In genomic region chr17:25867509-25867835, GRCm38 (mm10) we compare ENCODE assay signal across 8 mouse cellular contexts. TPM values are rescaled to one million over a fixed set of nuclear protein-coding genes. Genes with fewer than 3 reads are reported as not detected.
DNase-seq lines count a peak whose midpoint lies in the region; ATAC-seq and TF ChIP-seq lines count a peak whose summit lies in the region.

No protein-coding gene starts in this region.

- H3K27ac ChIP-seq in neural tube, embryonic 11.5 days (ENCODE audit: low read depth, low read length), result no peak overlapping the region
- no peak overlapping the region for H3K27ac ChIP-seq in embryonic fibroblast, embryonic 13.5 days (ENCODE audit: insufficient read depth, low read length)
- peak overlapping the region; percentile 88 for H3K27ac ChIP-seq in liver, adult 2 months (replicated peaks; ENCODE audit: insufficient read depth, low read depth, low read length)
- H3K27ac ChIP-seq in stomach, embryonic 16.5 days (ENCODE audit: low read length), result peak overlapping the region; percentile 80

- H3K4me3 ChIP-seq in neural tube, embryonic 11.5 days (ENCODE audit: low read depth, low read length), result peak overlapping the region; percentile 85; the same call in 1 of the 2 replicates
- peak overlapping the region; percentile 56 for H3K4me3 ChIP-seq in embryonic fibroblast, embryonic 13.5 days (ENCODE audit: insufficient read depth, low read length)
- peak overlapping the region; percentile 87 for H3K4me3 ChIP-seq in liver, adult 2 months (ENCODE audit: insufficient read depth, low read depth, low read length)
- H3K4me3 ChIP-seq in stomach, embryonic 16.5 days (replicated peaks; ENCODE audit: low read length), result peak overlapping the region; percentile 86

- H3K27me3 ChIP-seq in neural tube, embryonic 11.5 days (ENCODE audit: control insufficient read depth, insufficient read depth, low read length), result no peaks in the 10 kb centered on the region
- H3K27me3 ChIP-seq in liver, adult 2 months (ENCODE audit: control insufficient read depth, insufficient read depth, low read length), result no peaks in the 10 kb centered on the region
- no peaks in the 10 kb centered on the region for H3K27me3 ChIP-seq in stomach, embryonic 16.5 days (ENCODE audit: control insufficient read depth, insufficient read depth, low read length)

- DNase-seq in neural tube, embryonic 11.5 days (ENCODE audit: low spot score), result no peak
- DNase-seq in neural tube, embryonic 10.5 days (ENCODE audit: extremely low spot score, low spot score), result no peak
- no peak for DNase-seq in liver, adult 2 months (ENCODE audit: extremely low read depth, low read depth, low spot score)
- DNase-seq in gastrocnemius, postnatal 36 days, result no peak
- DNase-seq in embryo, embryonic 9.5 days (ENCODE audit: extremely low spot score), result no peak
- DNase-seq in gastrocnemius, postnatal 14 days, result no peak

- WGBS in neural tube, embryonic 11.5 days, result 16% methylated on average over 7 of the region's 7 CpGs
- 6% methylated on average over 7 of the region's 7 CpGs for WGBS in liver, adult 2 months
- WGBS in stomach, embryonic 16.5 days, result 17% methylated on average over 7 of the region's 7 CpGs

- no peaks in the 10 kb centered on the region for H3K9me3 ChIP-seq in neural tube, embryonic 11.5 days (ENCODE audit: control insufficient read depth, low read length)
- no peaks in the 10 kb centered on the region for H3K9me3 ChIP-seq in stomach, embryonic 16.5 days (replicated peaks; ENCODE audit: control insufficient read depth, low read length)

- H3K79me2 ChIP-seq in liver, adult 2 months (ENCODE audit: control insufficient read depth, insufficient read depth, low read length), result peaks cover 21% of the 10 kb centered on the region; the same call in 1 of the 2 replicates

- H3K36me3 ChIP-seq in neural tube, embryonic 11.5 days (ENCODE audit: control insufficient read depth, insufficient read depth, low read length), result no peaks in the 10 kb centered on the region
- no peaks in the 10 kb centered on the region for H3K36me3 ChIP-seq in liver, adult 2 months (ENCODE audit: control insufficient read depth, insufficient read depth, low read length)
- 0 out of 2 replicates have a peak, but pooled peaks cover 3% of the 10 kb centered on the region for H3K36me3 ChIP-seq in stomach, embryonic 16.5 days (ENCODE audit: control insufficient read depth, insufficient read depth, low read length)

- intact Hi-C loops in gastrocnemius, postnatal 36 days (cut with DNase I), result no loop called here
- intact Hi-C loops in gastrocnemius, postnatal 14 days (cut with DNase I; ENCODE audit: low total_unique reads), result no loop called here

- peaks cover 9% of the 10 kb centered on the region for H3K4me1 ChIP-seq in neural tube, embryonic 11.5 days (ENCODE audit: control insufficient read depth, insufficient read depth, low read length)
- H3K4me1 ChIP-seq in embryonic fibroblast, embryonic 13.5 days (ENCODE audit: control insufficient read depth, insufficient read depth, low read length), result no peaks in the 10 kb centered on the region
- peaks cover 27% of the 10 kb centered on the region for H3K4me1 ChIP-seq in liver, adult 2 months (ENCODE audit: control insufficient read depth, insufficient read depth, low read length)
- H3K4me1 ChIP-seq in stomach, embryonic 16.5 days (ENCODE audit: control insufficient read depth, insufficient read depth, low read length), result peaks cover 8% of the 10 kb centered on the region; the same call in 1 of the 2 replicates

- peak overlapping the region; percentile 66; the same call in 1 of the 2 replicates for H3K9ac ChIP-seq in neural tube, embryonic 11.5 days (ENCODE audit: low read length)
- H3K9ac ChIP-seq in liver, adult 2 months (ENCODE audit: low read depth, low read length), result peak overlapping the region; percentile 91
- peak overlapping the region; percentile 79 for H3K9ac ChIP-seq in stomach, embryonic 16.5 days (ENCODE audit: low read length)

- ATAC-seq in neural tube, embryonic 11.5 days (ENCODE audit: insufficient read depth, low FRiP score, low TSS enrichment), result no peak
- no peak for ATAC-seq in stomach, embryonic 16.5 days (ENCODE audit: insufficient read depth, low FRiP score)

- TF ChIP-seq CTCF in embryonic fibroblast, embryonic 13.5 days (IDR thresholded peaks at IDR 0.05; ENCODE audit: borderline replicate concordance, insufficient read depth, low read length), result no peak
- no peak for TF ChIP-seq CTCF in liver, adult 2 months (IDR thresholded peaks at IDR 0.05; ENCODE audit: low read depth, low read length)

- H3K4me2 ChIP-seq in neural tube, embryonic 11.5 days (ENCODE audit: low read depth), result peak overlapping the region; percentile 96
- peak overlapping the region; percentile 92 for H3K4me2 ChIP-seq in stomach, embryonic 16.5 days (ENCODE audit: low read depth, low read length)

- no peak for TF ChIP-seq POLR2A in embryonic fibroblast, embryonic 13.5 days (IDR thresholded peaks at IDR 0.05; ENCODE audit: low read depth, low read length)
- no peak for TF ChIP-seq POLR2A in liver, adult 2 months (IDR thresholded peaks at IDR 0.05; ENCODE audit: extremely low read depth, insufficient read depth, low read length)

RNA-seq across cellular contexts. Expression of gene Mcrip2, which starts 1.1 kb away (rescaled TPM):
- polyA plus RNA-seq in neural tube, embryonic 11.5 days (2014; fragmentation: Nextera tagmentation; extraction: Ambion mirVana), result 8.2 and 8.7 TPM in 2 replicates
- polyA plus RNA-seq in embryonic fibroblast, embryonic 13.5 days (2011; ENCODE audit: insufficient read length, low read depth, missing spikeins), result 7.1 and 9.8 TPM in 2 replicates
- total RNA-seq in liver, adult 2 months (2014; rRNA removed), result 26.1 and 36.0 TPM in 2 replicates
- 139 and 141 TPM in 2 replicates for polyA plus RNA-seq in liver, adult 2 months (2012; rRNA removed)
- polyA plus RNA-seq in stomach, embryonic 16.5 days (2015; fragmentation: Nextera tagmentation; extraction: Ambion mirVana), result 41.5 and 49.4 TPM in 2 replicates
- total RNA-seq in gastrocnemius, postnatal 36 days (2021), result 100 to 1,000 TPM in 1 of 2 experiments, 10 to 100 TPM in 1; 87.2 to 102 TPM
- total RNA-seq in gastrocnemius, postnatal 14 days (2021), result 10 to 100 TPM; 52.3 to 73.3 TPM

RNA-seq across cellular contexts. Expression of gene Wdr90, which starts 6.2 kb away (rescaled TPM):
- 17.8 and 20.3 TPM in 2 replicates for polyA plus RNA-seq in neural tube, embryonic 11.5 days (2014; fragmentation: Nextera tagmentation; extraction: Ambion mirVana)
- 5.9 and 11.4 TPM in 2 replicates for polyA plus RNA-seq in embryonic fibroblast, embryonic 13.5 days (2011; ENCODE audit: insufficient read length, low read depth, missing spikeins)
- 2.7 and 3.3 TPM in 2 replicates for total RNA-seq in liver, adult 2 months (2014; rRNA removed)
- polyA plus RNA-seq in liver, adult 2 months (2012; rRNA removed), result 9.0 and 14.1 TPM in 2 replicates
- polyA plus RNA-seq in stomach, embryonic 16.5 days (2015; fragmentation: Nextera tagmentation; extraction: Ambion mirVana), result 20.9 and 22.1 TPM in 2 replicates
- 1 to 10 TPM in 1 of 2 experiments, under 1 TPM in 1; 0.39 to 1.6 TPM for total RNA-seq in gastrocnemius, postnatal 36 days (2021)
- total RNA-seq in gastrocnemius, postnatal 14 days (2021), result 1 to 10 TPM; 1.6 to 2.0 TPM

RNA-seq across cellular contexts. Expression of gene Mettl26, which starts 7.4 kb away (rescaled TPM):
- 57.8 and 58.8 TPM in 2 replicates for polyA plus RNA-seq in neural tube, embryonic 11.5 days (2014; fragmentation: Nextera tagmentation; extraction: Ambion mirVana)
- 14.4 and 19.7 TPM in 2 replicates for polyA plus RNA-seq in embryonic fibroblast, embryonic 13.5 days (2011; ENCODE audit: insufficient read length, low read depth, missing spikeins)
- total RNA-seq in liver, adult 2 months (2014; rRNA removed), result 129 and 131 TPM in 2 replicates
- polyA plus RNA-seq in liver, adult 2 months (2012; rRNA removed), result 415 and 439 TPM in 2 replicates
- 57.1 and 63.8 TPM in 2 replicates for polyA plus RNA-seq in stomach, embryonic 16.5 days (2015; fragmentation: Nextera tagmentation; extraction: Ambion mirVana)
- 10 to 100 TPM; 28.9 to 32.2 TPM for total RNA-seq in gastrocnemius, postnatal 36 days (2021)
- total RNA-seq in gastrocnemius, postnatal 14 days (2021), result 10 to 100 TPM; 26.1 to 27.7 TPM

RNA-seq across cellular contexts. Expression of gene Wfikkn1, which starts 13.2 kb away (rescaled TPM):
- polyA plus RNA-seq in neural tube, embryonic 11.5 days (2014; fragmentation: Nextera tagmentation; extraction: Ambion mirVana), result 1.2 and 1.7 TPM in 2 replicates
- polyA plus RNA-seq in embryonic fibroblast, embryonic 13.5 days (2011; ENCODE audit: insufficient read length, low read depth, missing spikeins), result 0.38 and 0.83 TPM in 2 replicates
- 0.07 and 0.09 TPM in 2 replicates for total RNA-seq in liver, adult 2 months (2014; rRNA removed)
- polyA plus RNA-seq in liver, adult 2 months (2012; rRNA removed), result 0.24 and 0.92 TPM in 2 replicates
- 0.42 and 0.56 TPM in 2 replicates for polyA plus RNA-seq in stomach, embryonic 16.5 days (2015; fragmentation: Nextera tagmentation; extraction: Ambion mirVana)
- total RNA-seq in gastrocnemius, postnatal 36 days (2021), result under 1 TPM; 0.59 to 0.69 TPM
- under 1 TPM; 0.49 to 0.55 TPM for total RNA-seq in gastrocnemius, postnatal 14 days (2021)

RNA-seq across cellular contexts. Expression of gene Rhot2, which starts 22.8 kb away (rescaled TPM):
- polyA plus RNA-seq in neural tube, embryonic 11.5 days (2014; fragmentation: Nextera tagmentation; extraction: Ambion mirVana), result 8.6 and 10.5 TPM in 2 replicates
- polyA plus RNA-seq in embryonic fibroblast, embryonic 13.5 days (2011; ENCODE audit: insufficient read length, low read depth, missing spikeins), result 21.0 and 29.7 TPM in 2 replicates
- total RNA-seq in liver, adult 2 months (2014; rRNA removed), result 18.0 and 20.9 TPM in 2 replicates
- 63.0 and 71.1 TPM in 2 replicates for polyA plus RNA-seq in liver, adult 2 months (2012; rRNA removed)
- polyA plus RNA-seq in stomach, embryonic 16.5 days (2015; fragmentation: Nextera tagmentation; extraction: Ambion mirVana), result 22.4 and 23.5 TPM in 2 replicates
- total RNA-seq in gastrocnemius, postnatal 36 days (2021), result 10 to 100 TPM; 63.4 to 68.4 TPM
- total RNA-seq in gastrocnemius, postnatal 14 days (2021), result 10 to 100 TPM; 38.0 to 47.1 TPM

Comparison
In these comparisons a context has a peak if more than half of its experiments do, and no peak if none do; other contexts are left out.
1. H3K27ac ChIP-seq: peak in liver, adult 2 months (single experiment) and stomach, embryonic 16.5 days (single experiment); none in neural tube, embryonic 11.5 days (single experiment) and embryonic fibroblast, embryonic 13.5 days (single experiment).
2. Peak in every context shown above with its lines, with median percentiles within 50 percentile points of each other: H3K4me3 ChIP-seq and H3K9ac ChIP-seq.